Mouse (Mus musculus) layer of hippocampus, adult 2 months (tissue): ENCODE data around the gene Pik3c2g. TPM values are rescaled to one million over a fixed set of nuclear protein-coding genes. Genes with fewer than 3 reads are reported as not detected.
A peak's percentile ranks its signal among the peaks of the same experiment; 100 is the strongest.

ENCODE experiments used
- DNase-seq, 2 experiments: peaks; one replicate each; pipeline ENCODE4 v3.0.0; 2022; ENCODE audit warnings: low spot score in 2 of 2
- H3K27ac ChIP-seq: fragments of 200-600 bp; 2 replicates; pipeline ENCODE4 v1.8.1; 2022
- H3K4me3 ChIP-seq: fragments of 200-600 bp; 2 replicates; pipeline ENCODE4 v1.8.1; 2022; ENCODE audit warnings: mild to moderate bottlenecking
- CTCF ChIP-seq: fragments of 200-600 bp; conservative IDR thresholded peaks from 2 replicates; pipeline ENCODE4 v1.8.1; 2022; ENCODE audit warnings: antibody characterized with exemption, mild to moderate bottlenecking, moderate library complexity
- long read RNA-seq, 2 experiments: library from polyadenylated mRNA; stranded (forward); transcript quantifications; one replicate each; pipeline ENCODE4 v2.0.0; 2021; ENCODE audit warnings: borderline mapping rate in 2 of 2
- total RNA-seq, 2 experiments: library from RNA; stranded (reverse); gene quantifications; 2 replicates each; pipeline ENCODE4 v1.2.3; 2021

Pik3c2g gene
- total RNA-seq, result under 1 TPM in 1 of 2 experiments, not detected in 1; 0.33 TPM
- long read RNA-seq, experiment 1, result 0 reads
- long read RNA-seq, experiment 2, result 0 reads

GRCm38 (mm10) chr6:139586892-139587291 lies at the start of gene Pik3c2g:
Gene Pik3c2g (plus strand): TSS chr6:139587221.
- Histone ChIP-seq H3K4me3 (no peak within 1 kb of the TSS), H3K27ac (no peak within 1 kb of the TSS)
- no peak for DNase-seq
- no peak for TF ChIP-seq CTCF

DNA sequence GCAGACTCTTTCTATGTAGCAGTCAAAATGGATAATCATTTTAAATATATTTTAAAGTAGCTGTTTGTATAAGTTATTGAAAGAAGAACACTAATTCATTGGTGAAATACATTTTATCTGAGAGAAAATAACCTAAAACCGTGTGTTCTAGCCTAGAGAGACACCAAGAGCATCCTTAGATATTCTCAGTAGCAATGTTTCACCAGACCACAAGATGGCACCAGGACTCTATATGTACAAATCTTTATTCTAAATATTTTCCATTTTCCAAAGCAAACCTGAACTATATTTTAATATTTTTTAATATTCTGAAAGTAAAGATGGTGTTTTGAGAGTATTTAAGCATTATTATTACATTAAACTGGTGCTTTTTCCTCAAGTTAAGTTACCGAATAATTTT lies 48.6 kb upstream of the Pik3c2g start:
- DNase-seq, result peak in 1 of 2 experiments; percentile 44

DNA sequence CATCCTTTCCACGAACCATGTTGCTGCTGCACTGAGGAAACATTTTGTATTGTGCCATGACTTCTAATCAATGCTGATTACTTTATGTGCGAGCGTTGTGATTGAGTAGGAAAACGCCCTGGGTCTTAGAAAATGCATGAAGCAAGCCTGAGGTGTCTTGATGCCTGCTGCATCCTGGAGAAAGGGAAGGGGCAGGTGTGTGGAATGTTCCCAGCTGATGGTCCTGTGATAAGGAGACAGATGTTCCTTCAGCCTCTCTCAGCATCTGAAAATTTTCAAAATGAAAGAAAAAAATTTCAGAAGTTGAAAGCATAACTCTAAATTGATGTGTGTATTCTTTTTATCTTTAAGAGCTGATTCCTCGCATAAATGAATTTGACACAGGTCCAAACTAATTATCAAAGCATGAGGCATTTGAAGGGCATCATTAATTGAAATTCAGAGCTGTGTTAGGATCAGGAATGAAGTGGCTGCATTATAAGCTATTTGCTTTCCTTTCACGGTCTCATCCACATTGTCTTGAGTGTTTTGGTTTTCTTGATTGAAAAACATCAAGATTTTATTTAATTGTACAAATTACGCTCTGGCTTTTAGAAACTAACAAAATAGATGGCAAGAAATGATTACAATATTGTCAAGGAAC lies 31.4 kb upstream of the Pik3c2g start:
- Histone ChIP-seq H3K27ac (no peak overlapping the region), H3K4me3 (no peak overlapping the region)
- DNase-seq, result no peak
- TF ChIP-seq CTCF, result no peak

More for the DNA sequence above, 48.6 kb upstream of the Pik3c2g start:
- Histone ChIP-seq H3K27ac (no peak overlapping the region), H3K4me3 (no peak overlapping the region)
- peak; percentile 83 for TF ChIP-seq CTCF

DNA sequence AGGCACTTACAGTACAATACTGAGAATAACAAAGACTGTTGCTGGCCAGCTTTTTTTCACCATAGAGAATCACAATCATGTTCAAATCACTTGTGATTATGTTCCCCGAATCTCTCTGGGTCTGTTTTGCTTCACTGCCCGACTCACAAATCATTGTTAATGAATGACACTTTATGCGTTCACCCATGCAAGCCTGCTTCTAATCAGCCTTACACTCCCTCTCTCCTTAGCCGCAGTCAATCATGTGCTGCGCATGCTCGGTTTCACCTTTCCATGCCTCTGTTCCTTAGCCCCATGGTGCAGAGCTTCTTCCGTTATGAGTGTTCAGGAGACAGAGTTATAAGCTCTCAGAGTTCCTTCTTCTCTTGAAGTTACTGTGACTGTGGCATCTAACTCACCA lies 17.8 kb upstream of the Pik3c2g start:
- no peak for DNase-seq
- Histone ChIP-seq H3K4me3 (no peak overlapping the region), H3K27ac (no peak overlapping the region)
- TF ChIP-seq CTCF, result no peak

GRCm38 (mm10) chr6:139575854-139576253 lies 11.2 kb upstream of the Pik3c2g start:
- no peak for TF ChIP-seq CTCF
- DNase-seq, result no peak
- Histone ChIP-seq H3K4me3 (no peak overlapping the region), H3K27ac (no peak overlapping the region)

DNA sequence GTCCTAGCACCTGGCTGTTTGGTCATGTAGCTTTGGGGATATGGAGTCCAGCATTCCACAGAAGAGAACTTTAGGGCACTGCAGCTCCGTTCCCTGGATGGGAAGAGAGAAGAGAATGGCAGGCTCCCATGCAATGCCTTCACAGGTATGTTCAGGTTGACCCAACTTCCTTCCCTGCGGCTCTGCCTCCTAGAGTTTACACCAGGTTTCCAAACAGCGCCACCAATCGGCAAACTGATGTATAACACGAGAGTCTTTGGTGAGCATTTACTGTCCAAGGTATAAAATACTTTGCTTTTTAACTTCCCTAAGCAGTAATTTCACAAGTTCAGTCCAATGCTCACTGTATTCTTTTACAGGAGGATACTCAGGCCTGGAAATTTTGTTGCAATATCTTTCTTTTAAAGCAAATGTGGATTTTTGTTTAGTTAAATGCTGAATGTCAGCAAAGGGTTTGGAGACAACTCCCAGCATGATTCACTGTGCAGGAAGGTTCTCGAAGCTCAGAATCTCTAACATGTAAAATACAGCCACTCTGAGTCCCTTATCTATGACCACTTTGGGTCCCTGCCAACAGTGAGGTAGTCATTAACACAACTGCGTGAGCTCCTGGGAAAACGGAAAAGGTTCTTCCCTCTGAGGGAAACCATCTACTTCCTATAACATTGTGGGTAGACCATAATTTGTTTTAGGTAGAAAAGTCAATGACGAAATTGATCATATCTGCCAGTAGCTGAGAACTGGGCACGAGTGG lies 10.6 kb upstream of the Pik3c2g start:
- H3K4me3 ChIP-seq, result no peak overlapping the region
- no peak overlapping the region for H3K27ac ChIP-seq
- TF ChIP-seq CTCF, result peak; percentile 51
- DNase-seq, result no peak

- peak in 1 of 2 experiments; percentile 10 for DNase-seq
- no peak overlapping the region for H3K4me3 ChIP-seq
- peak; percentile 89 for TF ChIP-seq CTCF
- H3K27ac ChIP-seq, result no peak overlapping the region
Measured at GRCm38 (mm10) chr6:139577026-139577861, 9.8 kb upstream of the Pik3c2g start.

- Histone ChIP-seq H3K27ac (no peak overlapping the region), H3K4me3 (no peak overlapping the region)
- no peak for TF ChIP-seq CTCF
- no peak for DNase-seq
Measured at GRCm38 (mm10) chr6:139587478-139587877, 457 bp downstream of the Pik3c2g start.

DNA sequence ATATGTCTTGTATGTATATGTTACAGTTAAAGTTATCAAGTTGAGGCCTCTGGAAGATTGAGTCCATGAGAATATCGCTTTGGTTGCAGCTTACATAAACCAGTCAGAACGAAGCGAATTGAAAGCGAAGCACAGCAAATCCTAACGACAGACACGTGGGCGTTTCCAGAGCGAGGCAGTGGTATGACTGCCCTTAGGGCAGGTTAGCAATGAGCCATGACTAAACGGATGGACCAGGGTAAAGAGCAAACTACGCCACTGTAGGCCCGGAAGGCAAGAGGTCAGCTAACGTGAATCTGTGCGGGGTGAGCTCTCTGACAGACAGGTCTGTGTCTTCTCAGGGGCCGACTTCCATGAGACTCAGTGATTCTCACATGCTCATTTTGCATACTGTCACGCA lies 1.4 kb downstream of the Pik3c2g start:
- no peak for TF ChIP-seq CTCF
- no peak for DNase-seq
- Histone ChIP-seq H3K4me3 (no peak overlapping the region), H3K27ac (no peak overlapping the region)

GRCm38 (mm10) chr6:139589291-139589690 lies 2.3 kb downstream of the Pik3c2g start:
- TF ChIP-seq CTCF, result peak; percentile 93
- H3K27ac ChIP-seq, result no peak overlapping the region
- peak; percentile 67 to 70 for DNase-seq
- peak overlapping the region; percentile 20; the same call in 1 of the 2 replicates for H3K4me3 ChIP-seq

GRCm38 (mm10) chr6:139589854-139590253 lies 2.8 kb downstream of the Pik3c2g start:
- no peak overlapping the region for H3K27ac ChIP-seq
- no peak for TF ChIP-seq CTCF
- DNase-seq, result no peak
- no peak overlapping the region for H3K4me3 ChIP-seq

- DNase-seq, result no peak
- H3K4me3 ChIP-seq, result no peak overlapping the region
- no peak for TF ChIP-seq CTCF
Measured at GRCm38 (mm10) chr6:139592081-139592480, 5.1 kb downstream of the Pik3c2g start.

GRCm38 (mm10) chr6:139596433-139596832 lies 9.4 kb downstream of the Pik3c2g start:
- TF ChIP-seq CTCF, result peak; percentile 67
- Histone ChIP-seq H3K4me3 (no peak overlapping the region), H3K27ac (no peak overlapping the region)
- no peak for DNase-seq

More at GRCm38 (mm10) chr6:139592081-139592480, 5.1 kb downstream of the Pik3c2g start:
- no peak overlapping the region for H3K27ac ChIP-seq
